Mouse (Mus musculus): ENCODE measurements around the gene 9130019O22Rik.
"Not testable (repeated sequence)": the region's sequence is repeated elsewhere in the genome, so short reads cannot be mapped to it uniquely, and the experiment has no call there.

The 9130019O22Rik gene

GRCm38 (mm10) chr7:127375271-127376245 lies 11.4 kb downstream of the 9130019O22Rik start, which contains the start of gene Zfp747:
Zfp747 (minus strand) TSS chr7:127376050.
- DNase-seq, result peak; percentile 93 to 94

- not testable (repeated sequence) for DNase-seq
These were observed 15.1 kb downstream of the 9130019O22Rik start for GRCm38 (mm10) chr7:127371870-127372269.

- no peak for DNase-seq
These were observed 15.8 kb downstream of the 9130019O22Rik start for GRCm38 (mm10) chr7:127371213-127371612.

- no peak for DNase-seq
These were observed 20.7 kb downstream of the 9130019O22Rik start for GRCm38 (mm10) chr7:127366249-127366648.

GRCm38 (mm10) chr7:127364166-127364565 lies 22.8 kb downstream of the 9130019O22Rik start:
- DNase-seq, result peak; percentile 25 to 56

GRCm38 (mm10) chr7:127363475-127363921 lies 23.5 kb downstream of the 9130019O22Rik start:
- peak; percentile 71 to 73 for DNase-seq

GRCm38 (mm10) chr7:127362418-127362817 lies 24.5 kb downstream of the 9130019O22Rik start:
- peak; percentile 52 to 70 for DNase-seq

- DNase-seq, result peak; percentile 39 to 44
These were observed 25.5 kb downstream of the 9130019O22Rik start for GRCm38 (mm10) chr7:127361449-127361848.

- DNase-seq, result no peak
These were observed 26.7 kb downstream of the 9130019O22Rik start for GRCm38 (mm10) chr7:127360265-127360664.

- peak in 1 of 2 experiments; percentile 22 for DNase-seq
These were observed 28.5 kb downstream of the 9130019O22Rik start for GRCm38 (mm10) chr7:127358472-127358871.

GRCm38 (mm10) chr7:127357871-127358270 lies 29.1 kb downstream of the 9130019O22Rik start:
- DNase-seq, result no peak

GRCm38 (mm10) chr7:127355796-127356195 lies 31.2 kb downstream of the 9130019O22Rik start:
- DNase-seq, result no peak

- DNase-seq, result no peak
These were observed 35.5 kb downstream of the 9130019O22Rik start for GRCm38 (mm10) chr7:127351230-127352004.

GRCm38 (mm10) chr7:127346676-127347075 lies 40.3 kb downstream of the 9130019O22Rik start:
- DNase-seq, result peak in 1 of 2 experiments; percentile 33

- DNase-seq, result peak; percentile 98 to 99
These were observed 41.2 kb downstream of the 9130019O22Rik start, which contains the start of gene Zfp768 for GRCm38 (mm10) chr7:127345512-127346325. Zfp768 (minus strand) TSS chr7:127345589.

- no peak for DNase-seq
These were observed 41.9 kb downstream of the 9130019O22Rik start for GRCm38 (mm10) chr7:127345092-127345491.

- DNase-seq, result peak in 1 of 2 experiments; percentile 33
These were observed 42.6 kb downstream of the 9130019O22Rik start for GRCm38 (mm10) chr7:127344371-127344770.

- no peak for DNase-seq
These were observed 43.5 kb downstream of the 9130019O22Rik start for GRCm38 (mm10) chr7:127343351-127344019.

- no peak for DNase-seq
These were observed 44.1 kb downstream of the 9130019O22Rik start for GRCm38 (mm10) chr7:127342888-127343287.

- DNase-seq, result peak in 1 of 2 experiments; percentile 42
These were observed 44.6 kb downstream of the 9130019O22Rik start for GRCm38 (mm10) chr7:127342332-127342731.

- DNase-seq, result not testable (repeated sequence)
These were observed 45.1 kb downstream of the 9130019O22Rik start for GRCm38 (mm10) chr7:127341861-127342260.

All from cerebellum, postnatal 10 days (tissue).